Mouse (Mus musculus): Measurements from ENCODE around the gene Jag2.

The Jag2 gene

DNA sequence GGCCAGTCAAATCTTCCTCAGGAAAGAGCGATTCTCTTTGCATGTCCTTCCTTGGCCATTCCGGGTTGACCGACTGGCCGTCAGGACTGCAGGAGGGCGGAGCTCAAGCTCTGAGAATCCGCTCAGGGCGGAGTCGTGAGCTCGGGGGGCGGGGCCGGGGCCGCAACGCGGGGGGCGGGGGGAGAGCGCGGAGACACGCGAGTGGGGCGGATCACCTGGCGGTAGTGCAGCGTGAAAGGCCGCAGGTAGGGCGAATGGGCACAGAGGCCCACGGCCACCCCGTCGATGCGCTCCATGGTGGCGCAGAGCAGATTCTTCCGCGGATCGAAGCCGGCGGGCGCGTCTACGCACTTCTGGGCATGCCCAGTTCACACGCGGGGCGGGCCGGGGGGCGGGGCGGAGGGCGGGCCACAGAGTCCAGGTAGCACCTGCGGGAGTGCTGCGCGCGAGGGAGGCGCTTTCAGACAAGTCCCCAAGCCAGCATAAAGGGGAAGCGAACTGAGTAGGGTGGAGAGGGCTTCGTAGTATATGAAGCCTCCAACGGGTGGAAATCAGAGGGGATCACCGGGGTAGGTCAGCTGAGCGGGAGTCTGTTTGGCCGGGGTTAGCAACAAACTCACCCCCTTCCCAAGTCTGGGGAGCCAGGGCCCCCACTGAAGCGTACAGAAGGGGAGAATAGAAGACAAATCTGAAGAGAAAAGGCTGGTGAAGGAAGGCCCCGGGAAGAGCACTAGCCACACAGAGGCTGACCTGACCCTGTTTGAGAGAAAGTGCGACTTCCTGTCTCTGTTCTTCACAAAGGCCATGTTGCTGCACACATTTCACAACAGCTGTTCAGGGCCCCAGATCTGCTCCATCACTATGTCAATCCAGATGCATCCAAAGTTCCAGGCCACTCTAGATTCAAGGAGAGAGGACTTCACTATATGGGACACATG lies 12.5 kb upstream of the Jag2 start, which contains the start of gene Nudt14:
TSS of gene Nudt14 (minus strand) at position 349 of the 938 bp plus-strand sequence.
- in situ Hi-C loops (cut with MboI; ENCODE audit: unreplicated experiment in 2 of 2), result loop anchor here in 1 of 2 experiments (5.0 kb wide), 1 partner anchor 65 kb away; no protein-coding TSS in a partner anchor

DNA sequence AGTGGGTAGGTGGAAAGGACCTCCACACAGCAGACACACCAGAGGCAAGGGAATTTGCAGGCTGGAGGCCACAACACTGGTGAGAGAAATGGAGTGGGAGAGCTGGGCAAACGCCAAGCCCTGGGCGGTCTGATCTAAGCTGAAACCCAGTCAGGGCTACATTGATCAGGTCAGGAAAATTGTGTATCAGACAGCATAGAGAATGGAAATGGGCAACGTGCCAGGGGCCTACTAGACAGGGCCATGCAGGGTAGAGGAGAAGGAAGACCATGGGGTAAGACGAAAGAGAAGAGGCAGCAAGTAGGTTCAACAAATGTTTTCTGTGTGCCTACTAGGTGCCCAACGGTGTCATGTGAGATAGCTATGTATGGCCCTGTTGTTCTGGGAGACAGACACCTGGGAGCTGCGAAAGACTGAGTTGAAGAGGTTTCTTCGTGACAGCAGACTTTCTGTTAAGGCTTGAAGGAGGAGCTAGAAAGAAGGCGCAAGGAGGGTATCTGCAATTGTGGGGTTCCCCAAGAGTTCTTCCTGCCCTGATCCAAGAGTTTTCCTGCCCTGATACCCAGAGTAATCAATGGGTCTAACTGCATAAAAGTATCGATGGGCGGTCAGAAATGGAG lies 11.7 kb upstream of the Jag2 start:
- in situ Hi-C loops (cut with MboI; ENCODE audit: unreplicated experiment in 2 of 2), result loop anchor here in 1 of 2 experiments (5.0 kb wide), 1 partner anchor 64 kb away; no protein-coding TSS in a partner anchor

DNA sequence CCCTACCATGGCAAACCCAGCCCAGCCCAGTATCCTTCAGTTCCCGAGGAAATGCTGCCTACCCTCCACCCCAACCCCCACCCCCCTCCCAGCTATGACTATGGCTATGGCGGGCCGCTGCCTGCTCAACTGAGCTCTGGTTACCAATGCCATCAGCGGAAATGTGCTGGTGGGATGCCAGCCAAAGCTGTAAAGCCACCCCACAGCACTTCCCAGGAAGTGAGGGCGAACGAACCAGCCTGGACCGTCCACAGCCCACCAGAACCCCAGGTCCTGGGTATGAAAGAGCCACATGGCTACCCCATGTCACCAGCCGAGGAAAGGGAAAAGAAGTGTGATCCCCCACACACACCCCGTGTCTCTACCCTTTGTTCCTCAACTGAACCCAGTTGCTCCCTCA lies 11.1 kb upstream of the Jag2 start:
- in situ Hi-C loops (cut with MboI; ENCODE audit: unreplicated experiment in 2 of 2), result loop anchor here in 1 of 2 experiments (5.0 kb wide), 1 partner anchor 63 kb away; no protein-coding TSS in a partner anchor

DNA sequence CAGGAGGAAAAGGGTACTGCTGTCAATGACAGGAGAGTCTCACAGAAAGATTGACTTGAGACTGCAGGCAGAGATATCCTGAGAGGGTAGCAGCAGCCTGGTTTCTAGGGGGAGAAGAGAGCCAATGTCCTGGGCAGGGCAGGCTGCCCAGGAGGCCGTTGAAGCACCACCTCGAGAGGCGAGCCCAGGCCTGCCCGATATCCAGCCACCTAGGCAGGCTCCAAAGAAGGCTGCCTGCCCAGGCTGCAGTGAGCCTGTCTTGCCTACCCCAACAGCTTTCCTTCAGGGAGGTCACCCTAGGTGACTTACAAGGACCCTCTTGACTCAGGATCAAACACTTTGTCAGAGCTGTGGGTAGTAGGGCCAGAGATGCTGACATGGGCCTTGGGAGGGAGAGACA lies 10.7 kb upstream of the Jag2 start:
- in situ Hi-C loops (cut with MboI; ENCODE audit: unreplicated experiment in 2 of 2), result loop anchor here in 1 of 2 experiments (5.0 kb wide), 1 partner anchor 63 kb away; no protein-coding TSS in a partner anchor

DNA sequence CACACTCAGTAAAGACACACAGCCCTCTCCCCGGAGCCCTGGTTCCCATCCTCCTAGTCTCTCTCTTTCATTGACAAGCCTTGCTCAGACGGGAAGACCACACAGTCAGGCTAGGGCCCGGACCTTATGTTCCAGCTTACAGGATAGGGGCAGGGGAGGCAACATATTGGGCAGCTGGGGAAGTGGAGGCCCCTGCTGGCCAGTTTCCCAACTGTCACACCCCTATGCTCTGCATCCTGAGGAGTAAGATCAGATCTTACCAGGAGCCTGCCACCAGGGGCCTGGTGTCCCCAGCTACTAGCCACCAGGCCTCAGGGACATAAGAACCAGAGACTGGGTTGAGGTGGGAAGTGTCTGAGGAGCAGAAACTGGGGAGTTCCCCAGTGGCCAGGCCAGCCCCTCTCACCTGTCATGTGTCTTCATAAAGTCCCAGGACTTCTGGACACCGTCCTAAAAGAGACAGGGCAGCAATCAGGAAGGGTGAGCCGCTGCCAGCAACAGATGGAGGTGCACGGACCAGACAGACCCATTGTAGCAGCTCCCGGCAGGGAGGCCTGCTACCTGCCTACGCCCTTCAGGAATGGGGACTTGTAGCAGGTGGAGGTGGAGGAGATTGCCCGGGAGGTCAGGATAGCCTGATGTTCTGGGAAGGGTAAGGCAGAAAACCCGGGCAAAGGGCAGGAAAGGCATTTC lies 9.4 kb upstream of the Jag2 start:
- in situ Hi-C loops (cut with MboI; ENCODE audit: unreplicated experiment in 2 of 2), result loop anchor here in 1 of 2 experiments (5.0 to 10.0 kb wide), 2 partner anchors 62 to 194 kb away; no protein-coding TSS in a partner anchor

DNA sequence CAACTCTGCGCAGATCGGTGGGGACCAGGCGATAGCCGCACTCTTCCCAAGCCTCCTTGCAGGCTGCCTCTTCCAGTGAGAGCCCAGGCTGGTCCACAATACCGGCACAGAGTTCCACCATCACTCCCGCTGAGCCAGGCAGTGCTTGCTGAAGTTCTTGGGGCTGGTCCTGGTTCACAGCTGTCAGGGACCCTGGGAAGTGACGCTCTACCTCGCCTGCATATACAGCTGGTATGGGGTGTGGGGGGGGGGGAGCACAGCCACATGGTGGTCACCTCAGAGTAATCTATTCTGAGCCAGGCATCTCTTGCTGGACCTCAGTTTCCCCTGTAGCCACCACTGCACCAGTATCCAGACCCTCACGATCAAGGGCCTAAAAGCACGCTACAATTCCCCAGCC lies 8.8 kb upstream of the Jag2 start:
- in situ Hi-C loops (cut with MboI; ENCODE audit: unreplicated experiment in 2 of 2), result loop anchor here in 1 of 2 experiments (5.0 to 10.0 kb wide), 2 partner anchors 61 to 194 kb away; no protein-coding TSS in a partner anchor

DNA sequence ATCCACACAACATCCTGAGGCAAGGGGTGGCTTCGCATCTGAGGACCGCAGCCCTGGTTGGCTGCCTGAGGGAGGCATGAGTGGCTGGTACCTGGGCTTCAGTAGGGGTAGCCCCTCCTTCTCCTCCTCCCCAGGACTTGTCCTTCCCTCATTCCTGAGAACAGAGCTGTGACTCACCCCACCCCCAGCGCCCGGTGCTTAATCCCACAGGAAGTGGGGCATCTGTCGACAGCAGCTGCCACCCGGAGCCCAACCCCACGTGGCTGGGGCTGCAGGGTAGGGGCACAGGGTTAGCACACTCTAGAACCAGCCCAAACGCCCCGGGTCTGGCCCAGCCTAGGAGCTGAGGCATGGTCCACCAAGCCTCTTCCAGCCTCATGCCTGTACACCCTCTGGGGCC lies 8.3 kb upstream of the Jag2 start:
- in situ Hi-C loops (cut with MboI; ENCODE audit: unreplicated experiment in 2 of 2), result loop anchor here in 1 of 2 experiments (5.0 to 10.0 kb wide), 2 partner anchors 61 to 193 kb away; no protein-coding TSS in a partner anchor

DNA sequence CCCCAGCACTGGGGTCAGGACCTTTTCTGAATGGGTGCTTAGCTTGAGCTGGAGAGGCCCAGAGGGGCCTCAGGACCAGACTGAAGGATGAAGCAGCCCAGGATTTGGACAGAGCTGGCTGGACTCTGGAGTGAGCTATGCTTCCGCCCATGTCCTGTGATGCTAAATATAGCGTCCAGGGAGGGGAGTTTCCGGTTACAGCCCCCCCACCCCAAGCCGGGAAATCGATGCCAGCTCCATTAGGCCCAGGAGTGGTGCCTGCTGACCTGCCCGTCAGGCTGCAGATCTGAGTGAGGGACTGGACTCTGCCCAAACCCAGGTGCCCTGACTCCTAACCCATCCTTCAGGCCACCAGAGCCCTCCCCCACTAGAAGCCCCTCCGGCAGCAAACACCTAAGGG lies 3.1 kb upstream of the Jag2 start:
- in situ Hi-C loops (cut with MboI; ENCODE audit: unreplicated experiment in 2 of 2), result loop anchor here in 1 of 2 experiments (10.0 kb wide), 1 partner anchor 188 kb away; no protein-coding TSS in a partner anchor

DNA sequence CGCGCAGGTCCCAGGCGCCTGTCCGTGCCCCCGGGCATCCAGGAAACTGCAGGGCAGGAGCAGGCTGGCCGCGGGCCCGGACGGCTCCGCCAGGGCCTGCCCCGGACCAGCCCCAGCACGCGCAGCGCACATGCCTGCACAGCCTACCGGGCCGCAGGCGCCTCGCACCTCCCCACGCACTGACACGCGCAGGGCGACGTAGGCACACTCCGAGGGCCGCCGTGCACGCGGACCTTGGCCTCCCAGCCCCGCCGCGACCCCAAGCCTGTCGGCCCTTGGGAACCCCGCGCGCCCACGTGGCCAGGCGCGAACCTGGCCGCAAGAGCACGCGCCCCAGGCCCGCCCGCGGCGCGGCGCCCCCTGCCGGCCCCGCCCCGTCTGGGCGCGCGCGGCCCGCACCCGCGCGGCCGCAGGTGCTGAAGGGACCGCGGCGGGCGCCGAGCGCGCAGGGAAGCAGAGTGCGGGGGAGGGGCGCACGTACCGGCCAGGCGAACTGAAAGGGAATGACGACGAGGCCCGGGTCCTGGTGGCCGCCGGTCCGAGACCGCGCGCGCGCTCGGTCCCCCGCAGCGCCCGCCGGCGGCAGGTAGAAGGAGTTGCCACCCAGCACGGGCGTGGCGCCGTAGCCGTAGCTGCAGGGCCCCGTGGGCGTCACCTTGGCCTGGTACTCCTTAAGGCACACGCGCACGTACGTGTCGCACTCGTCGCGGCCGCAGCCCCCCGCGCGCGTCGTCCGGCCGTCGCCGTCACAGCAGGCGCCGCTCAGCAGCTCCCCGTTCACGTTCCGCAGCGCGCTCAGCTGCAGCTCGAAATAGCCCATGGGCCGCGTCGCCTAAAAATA lies 955 bp downstream of the Jag2 start:
- in situ Hi-C loops (cut with MboI; ENCODE audit: unreplicated experiment in 2 of 2), result no loop called here

DNA sequence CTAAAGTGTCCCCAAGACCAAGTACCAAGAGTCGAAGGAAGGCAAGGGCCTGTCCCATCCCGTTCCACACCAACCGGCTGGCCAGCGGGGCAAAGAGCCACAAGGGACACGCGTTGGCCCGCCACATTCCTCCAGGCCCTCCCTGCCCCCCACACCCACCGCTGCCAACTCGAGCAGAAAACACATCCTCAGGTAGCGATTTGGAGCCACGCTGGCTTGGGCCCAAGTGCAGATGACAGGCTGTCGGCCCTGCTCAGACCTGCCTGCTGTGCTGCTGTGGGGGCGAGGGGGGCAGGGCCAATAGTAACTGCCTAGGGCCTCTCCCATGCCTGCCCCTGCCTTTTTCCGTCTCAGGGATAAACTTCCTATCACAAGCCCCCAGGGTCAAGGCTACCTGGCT lies 2.3 kb downstream of the Jag2 start:
- in situ Hi-C loops (cut with MboI; ENCODE audit: unreplicated experiment in 2 of 2), result no loop called here

DNA sequence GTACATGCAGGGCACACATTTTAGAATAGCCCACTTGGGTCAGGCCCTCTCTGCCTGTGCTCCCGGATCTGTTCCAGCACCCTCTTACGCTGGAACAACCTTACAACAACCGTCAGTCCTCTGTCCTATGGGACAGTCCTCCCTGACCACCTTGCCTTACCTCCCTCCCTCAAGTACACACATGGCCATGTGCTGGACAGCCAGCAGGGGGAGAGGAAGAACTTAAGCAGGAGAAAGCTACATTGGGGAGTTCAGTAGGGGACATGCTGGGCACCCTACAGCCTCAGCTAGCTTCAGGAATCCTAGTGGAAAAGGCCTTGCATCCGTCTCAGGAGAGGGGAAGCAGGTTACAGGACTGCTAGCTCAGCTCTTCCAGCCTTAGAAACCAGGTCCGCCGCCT lies 3.6 kb downstream of the Jag2 start:
- in situ Hi-C loops (cut with MboI; ENCODE audit: unreplicated experiment in 2 of 2), result no loop called here

DNA sequence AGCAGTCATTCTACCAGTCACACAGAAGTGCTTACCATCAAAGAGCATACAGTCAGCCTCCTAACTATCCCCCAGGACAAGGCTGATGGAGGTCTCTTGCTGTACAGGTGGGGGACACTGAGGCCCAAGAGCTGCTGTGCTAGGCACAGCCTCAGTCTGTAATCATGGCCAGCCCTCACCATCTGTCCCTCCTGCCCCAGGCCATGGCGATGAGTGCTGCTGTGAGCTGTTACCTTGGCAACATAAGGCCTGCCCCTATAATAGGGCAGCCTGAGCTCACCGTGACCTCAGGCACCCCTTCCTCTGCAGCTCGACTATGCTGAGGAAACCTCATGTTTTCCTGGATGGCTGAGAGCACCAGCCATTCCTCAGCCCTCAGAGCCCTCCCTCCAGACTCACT lies 7.0 kb downstream of the Jag2 start:
- in situ Hi-C loops (cut with MboI; ENCODE audit: unreplicated experiment in 2 of 2), result no loop called here

DNA sequence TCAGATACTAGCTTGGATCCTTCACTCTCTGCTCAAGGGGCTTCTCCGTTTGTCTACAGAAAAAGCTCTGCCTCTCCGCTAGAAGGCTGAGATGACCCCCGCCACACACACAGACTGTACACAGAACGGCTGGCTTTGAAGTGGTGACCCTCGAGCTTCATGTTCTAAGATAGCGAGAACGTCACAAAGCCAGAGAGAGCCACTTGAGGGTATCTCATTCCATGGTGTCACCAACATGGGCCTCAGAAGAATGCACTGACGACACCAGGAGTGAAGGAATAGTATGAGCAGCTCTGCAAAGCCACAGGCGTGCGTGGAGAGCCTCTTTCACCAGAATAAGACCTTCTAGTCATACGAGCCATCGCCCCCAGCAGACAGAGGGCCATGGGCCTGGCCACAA lies 8.1 kb downstream of the Jag2 start:
- in situ Hi-C loops (cut with MboI; ENCODE audit: unreplicated experiment in 2 of 2), result no loop called here

DNA sequence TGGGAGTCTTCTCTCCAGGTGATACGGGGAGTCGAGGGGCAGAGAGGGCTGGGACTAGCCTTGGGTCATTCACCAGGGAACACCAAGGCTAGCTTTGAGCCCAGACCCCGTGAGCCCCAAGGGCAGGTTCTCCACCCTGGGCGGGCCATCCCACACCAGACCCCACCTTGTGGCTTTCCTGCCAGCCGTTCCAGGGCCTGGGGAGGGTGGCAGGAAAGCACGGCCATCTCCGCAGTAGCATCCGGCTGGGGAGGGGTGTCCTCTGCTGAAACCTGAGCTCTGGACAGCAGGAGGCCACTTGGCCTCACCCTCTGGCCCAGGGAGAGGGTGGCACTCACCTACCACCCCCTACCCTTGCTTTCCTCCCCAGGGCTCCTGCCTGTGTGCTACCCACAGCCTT lies 11.7 kb downstream of the Jag2 start:
- in situ Hi-C loops (cut with MboI; ENCODE audit: unreplicated experiment in 2 of 2), result no loop called here

DNA sequence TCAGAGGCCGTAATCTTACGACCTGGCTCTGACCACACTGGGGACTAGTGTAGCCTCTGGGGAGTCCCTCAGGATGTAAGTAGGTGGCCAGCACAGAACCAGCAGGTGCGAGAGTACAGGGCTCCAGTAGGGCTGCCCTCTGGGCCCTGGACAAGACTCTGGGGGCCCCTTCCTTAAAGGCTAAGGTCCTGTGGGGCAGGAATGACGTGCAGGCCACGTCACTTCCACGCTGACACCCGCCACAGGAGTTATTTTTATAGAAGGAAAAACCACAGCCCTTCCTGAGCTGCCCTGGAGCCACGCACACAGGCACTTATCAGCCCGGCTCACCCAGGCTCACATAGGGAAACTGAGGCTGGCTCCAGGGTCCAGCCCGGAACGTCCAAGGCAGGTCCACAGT lies 12.1 kb downstream of the Jag2 start:
- in situ Hi-C loops (cut with MboI; ENCODE audit: unreplicated experiment in 2 of 2), result no loop called here

DNA sequence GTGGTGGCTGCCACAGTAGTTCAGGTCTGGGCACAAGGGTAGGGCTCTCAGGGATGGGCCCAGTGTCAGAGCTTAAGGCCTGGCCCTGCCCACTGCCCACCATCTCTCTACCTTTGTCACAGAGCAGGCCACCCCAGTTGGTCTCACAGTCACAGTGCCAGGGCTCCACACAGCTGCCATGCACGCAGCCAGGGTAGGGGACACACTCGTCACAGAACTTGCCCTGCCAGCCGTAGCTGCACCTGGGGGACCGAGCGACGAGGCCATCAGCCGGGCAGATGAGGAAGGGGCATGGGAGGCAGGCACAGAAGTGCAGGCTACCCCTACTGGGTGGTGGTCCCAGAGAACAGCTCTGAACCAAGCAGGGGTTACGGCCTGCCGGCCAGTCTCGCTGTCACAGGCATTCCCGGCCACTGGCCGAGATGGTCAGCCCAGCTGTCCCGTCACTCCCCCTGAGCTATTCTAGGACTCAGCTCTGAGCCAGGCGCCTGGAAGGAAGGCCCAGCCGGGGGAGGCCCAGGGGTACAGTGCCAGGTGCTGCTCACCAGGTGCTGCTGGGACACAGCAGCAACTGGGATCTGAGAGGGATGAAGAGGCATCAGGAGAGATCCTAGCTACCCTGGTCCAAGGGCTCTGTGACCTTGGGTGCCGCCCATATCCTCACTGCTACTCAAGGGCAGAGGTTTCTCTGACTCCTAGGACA lies 12.7 kb downstream of the Jag2 start:
- in situ Hi-C loops (cut with MboI; ENCODE audit: unreplicated experiment in 2 of 2), result no loop called here

DNA sequence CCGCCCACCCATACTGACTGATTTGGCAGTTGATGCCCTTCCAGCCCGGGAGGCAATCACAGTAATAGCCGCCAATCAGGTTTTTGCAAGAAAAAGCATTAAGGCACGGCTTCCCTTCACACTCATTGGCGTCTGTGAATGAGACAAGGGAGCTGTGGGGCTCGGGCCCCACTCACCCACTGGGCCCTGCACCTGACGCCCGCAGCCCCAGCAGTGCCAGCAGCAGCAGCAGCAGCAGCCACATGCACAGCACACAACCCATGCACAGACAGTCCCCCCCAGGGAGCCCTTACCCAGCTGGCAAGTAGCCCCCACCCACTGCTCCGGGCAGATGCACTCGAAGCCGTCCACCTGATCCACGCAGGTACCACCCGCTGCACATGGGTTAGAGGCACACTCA lies 14.0 kb downstream of the Jag2 start:
- in situ Hi-C loops (cut with MboI; ENCODE audit: unreplicated experiment in 2 of 2), result no loop called here

DNA sequence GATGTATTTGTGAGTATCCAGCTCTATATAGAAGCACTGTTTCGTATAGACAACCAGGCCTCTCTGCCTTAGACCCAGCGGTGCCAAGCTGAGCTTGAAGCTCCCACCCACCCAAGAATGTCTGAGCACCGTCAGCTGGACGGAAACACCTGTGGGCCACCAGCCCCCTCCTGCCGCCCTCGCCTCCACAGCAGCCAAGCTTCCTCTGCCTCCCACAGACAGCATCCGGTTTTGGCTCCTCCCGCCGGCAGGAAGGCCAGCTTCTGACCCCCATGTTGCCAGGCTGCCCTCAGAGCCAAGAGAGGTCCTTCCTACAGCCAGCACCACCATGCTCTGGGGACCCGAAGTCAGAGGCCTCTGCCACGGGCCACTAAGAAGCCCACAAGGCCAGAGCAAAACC lies 15.0 kb downstream of the Jag2 start:
- in situ Hi-C loops (cut with MboI; ENCODE audit: unreplicated experiment in 2 of 2), result no loop called here

Data from v-Abl transformed pro-B cells (cell line).